Mouse (Mus musculus) small intestine, adult 2 months (tissue): Measurements from ENCODE around the gene Btrc. TPM values are rescaled to one million over a fixed set of nuclear protein-coding genes. Genes with fewer than 3 reads are reported as not detected.

Experiments used
- H3K27ac ChIP-seq: fragments of 200-500 bp; 2 replicates; pipeline ENCODE4 v1.5.1; 2012; ENCODE audit warnings: low read depth, low read length, control low read depth, inconsistent platforms; ENCODE audit not compliant: insufficient read depth
- H3K27me3 ChIP-seq: fragments of 200-500 bp; 2 replicates; pipeline ENCODE4 v1.6.1; 2012; ENCODE audit warnings: mild to moderate bottlenecking, moderate library complexity, low read length, inconsistent platforms; ENCODE audit not compliant: control insufficient read depth, insufficient read depth
- H3K36me3 ChIP-seq: fragments of 200-500 bp; 2 replicates; pipeline ENCODE4 v1.6.1; 2012; ENCODE audit warnings: mild to moderate bottlenecking, low read length, control low read depth, inconsistent platforms; ENCODE audit not compliant: control insufficient read depth, insufficient read depth
- H3K4me1 ChIP-seq: fragments of 200-500 bp; 2 replicates; pipeline ENCODE4 v1.6.1; 2012; ENCODE audit warnings: low read length, inconsistent platforms, mixed read lengths; ENCODE audit not compliant: control insufficient read depth, insufficient read depth, insufficient read length
- H3K4me3 ChIP-seq: fragments of 200-500 bp; 2 replicates; pipeline ENCODE4 v1.5.1; 2012; ENCODE audit warnings: low read depth, mild to moderate bottlenecking, control low read depth, inconsistent platforms, low read length, moderate library complexity
- CTCF ChIP-seq: fragments of 200-500 bp; IDR thresholded peaks from 2 replicates; pipeline ENCODE4 v1.5.1; 2012; ENCODE audit warnings: low read depth, mild to moderate bottlenecking, control low read depth, inconsistent platforms, low read length, moderate library complexity, mixed read lengths; ENCODE audit not compliant: insufficient replicate concordance, insufficient read length; ENCODE audit errors: extremely low read depth
- POLR2A ChIP-seq: fragments of 200-500 bp; IDR thresholded peaks from 2 replicates; pipeline ENCODE4 v1.6.1; 2012; ENCODE audit warnings: low read depth, mild to moderate bottlenecking, control low read depth, inconsistent platforms, low read length, moderate library complexity
- WGBS: fragments of 180-500 bp; shearing (Covaris S2); methylation state at CpG from one replicate; pipeline ENCODE4 v1.1.7; 2018; 5-methylcytosine and 5-hydroxymethylcytosine counted together
- polyA plus RNA-seq: library from polyadenylated mRNA; depleted of rRNA; stranded (reverse); fragments of >200 nt; gene quantifications from 2 replicates; pipeline ENCODE4 v1.2.3, GENCODE M21; 2012

The Btrc gene
- polyA plus RNA-seq, 1 experiment = 4.2 TPM

GRCm38 (mm10) chr19:45472691-45473520 is 109.4 kb downstream of the Btrc start:
- H3K27me3 ChIP-seq = no peaks in the 10 kb centered on the region
- H3K36me3 ChIP-seq = no peaks in the 10 kb centered on the region
- no peaks in the 10 kb centered on the region for H3K4me1 ChIP-seq
- 66% methylated on average over 11 of the region's 11 CpGs for WGBS
- TF ChIP-seq POLR2A (no peak), CTCF (no peak)
- H3K27ac ChIP-seq = no peak overlapping the region
- H3K4me3 ChIP-seq = no peak overlapping the region

GRCm38 (mm10) chr19:45474686-45475085 is 111.2 kb downstream of the Btrc start:
- Histone ChIP-seq H3K36me3 (no peaks in the 10 kb centered on the region), H3K27me3 (no peaks in the 10 kb centered on the region), H3K4me1 (no peaks in the 10 kb centered on the region), H3K27ac (no peak overlapping the region), H3K4me3 (no peak overlapping the region)
- 65% methylated on average over 4 of the region's 4 CpGs for whole genome bisulfite sequencing
- no peak for TF ChIP-seq CTCF
- TF ChIP-seq POLR2A = no peak

DNA sequence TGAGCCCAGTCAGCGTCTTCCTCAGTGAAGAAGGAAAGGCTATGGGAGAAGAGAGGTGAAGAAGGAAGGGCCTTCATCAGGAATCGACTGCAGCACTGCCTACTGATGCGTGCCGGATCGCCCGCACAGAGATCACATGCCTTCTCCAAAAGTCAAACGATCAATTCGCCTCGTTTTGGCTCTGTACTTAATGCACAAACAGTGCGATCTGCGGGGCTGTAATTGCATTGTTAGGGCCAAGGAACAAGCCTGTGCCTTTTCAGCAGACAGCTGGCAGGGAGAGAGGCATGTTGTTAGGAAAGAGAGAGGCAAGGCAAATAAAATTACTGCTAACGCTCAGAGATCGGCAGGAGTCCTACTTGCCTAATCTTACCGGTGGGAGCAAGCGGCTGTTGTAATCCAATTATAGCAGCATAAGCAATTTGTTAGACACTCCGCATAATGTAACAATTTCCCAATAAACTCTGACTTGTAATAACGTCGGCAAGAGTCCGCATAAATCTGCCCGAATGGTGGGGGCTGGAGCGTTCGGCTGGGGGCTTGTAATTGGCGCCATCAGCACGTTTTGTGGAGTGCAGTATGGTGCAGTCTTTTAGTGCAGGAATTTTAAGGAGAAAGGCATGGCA is 112.5 kb downstream of the Btrc start:
- Histone ChIP-seq H3K27ac (no peak overlapping the region), H3K4me1 (no peaks in the 10 kb centered on the region), H3K36me3 (no peaks in the 10 kb centered on the region), H3K4me3 (no peak overlapping the region), H3K27me3 (no peaks in the 10 kb centered on the region)
- WGBS = 74% methylated on average over 24 of the region's 24 CpGs
- TF ChIP-seq CTCF (no peak), POLR2A (no peak)

DNA sequence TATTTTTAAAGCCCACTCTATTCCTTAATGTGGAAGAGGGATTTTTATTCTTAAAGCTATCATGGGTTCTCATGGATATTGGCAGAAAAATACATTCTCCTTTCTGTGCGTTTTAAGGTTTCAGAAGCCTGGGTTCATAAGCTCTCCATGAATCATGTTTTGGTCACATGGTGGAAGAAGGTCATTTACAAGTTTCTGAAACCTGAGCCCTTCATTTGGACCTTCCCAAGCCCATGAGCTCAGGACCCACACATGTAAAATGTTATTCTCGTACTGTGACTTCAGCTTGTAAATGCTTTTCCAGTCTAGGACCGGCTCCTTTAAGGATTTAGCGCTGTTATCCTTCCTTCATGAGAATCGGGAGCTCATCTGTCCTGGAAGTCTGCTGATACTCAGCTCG is 116.0 kb downstream of the Btrc start:
- no peaks in the 10 kb centered on the region for H3K36me3 ChIP-seq
- H3K27ac ChIP-seq = no peak overlapping the region
- no peaks in the 10 kb centered on the region for H3K4me1 ChIP-seq
- no peaks in the 10 kb centered on the region for H3K27me3 ChIP-seq
- 93% methylated on average over 6 of the region's 6 CpGs for WGBS
- no peak overlapping the region for H3K4me3 ChIP-seq
- TF ChIP-seq CTCF (no peak), POLR2A (no peak)

DNA sequence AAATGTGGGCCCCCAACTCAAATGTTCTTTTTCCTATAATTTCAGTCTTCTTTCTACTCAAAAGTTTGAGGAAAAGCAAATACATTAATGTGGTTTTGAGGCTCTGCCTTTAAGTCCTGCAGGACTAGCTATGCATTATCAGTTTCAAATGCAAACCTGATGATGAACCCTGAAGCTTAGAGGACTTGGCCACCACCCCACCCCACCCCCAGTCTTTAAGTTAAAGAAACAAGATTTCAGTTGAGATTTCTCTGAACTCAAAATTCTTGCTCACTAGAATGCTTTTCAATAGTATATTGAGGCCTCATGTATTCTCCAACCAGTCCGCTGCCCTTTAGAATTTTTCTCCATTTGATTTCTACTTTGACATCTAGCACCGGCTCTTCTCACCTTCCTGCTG is 117.0 kb downstream of the Btrc start:
- no peak overlapping the region for H3K27ac ChIP-seq
- no peak overlapping the region for H3K4me3 ChIP-seq
- no peaks in the 10 kb centered on the region for H3K36me3 ChIP-seq
- H3K4me1 ChIP-seq = no peaks in the 10 kb centered on the region
- H3K27me3 ChIP-seq = no peaks in the 10 kb centered on the region
- TF ChIP-seq CTCF (no peak), POLR2A (no peak)
- WGBS = 89% methylated on average over 2 of the region's 2 CpGs

GRCm38 (mm10) chr19:45480951-45481350 is 117.4 kb downstream of the Btrc start:
- TF ChIP-seq POLR2A (no peak), CTCF (no peak)
- Histone ChIP-seq H3K27ac (no peak overlapping the region), H3K36me3 (no peaks in the 10 kb centered on the region), H3K27me3 (no peaks in the 10 kb centered on the region), H3K4me3 (no peak overlapping the region), H3K4me1 (no peaks in the 10 kb centered on the region)
- 86% methylated on average over 4 of the region's 4 CpGs for WGBS

DNA sequence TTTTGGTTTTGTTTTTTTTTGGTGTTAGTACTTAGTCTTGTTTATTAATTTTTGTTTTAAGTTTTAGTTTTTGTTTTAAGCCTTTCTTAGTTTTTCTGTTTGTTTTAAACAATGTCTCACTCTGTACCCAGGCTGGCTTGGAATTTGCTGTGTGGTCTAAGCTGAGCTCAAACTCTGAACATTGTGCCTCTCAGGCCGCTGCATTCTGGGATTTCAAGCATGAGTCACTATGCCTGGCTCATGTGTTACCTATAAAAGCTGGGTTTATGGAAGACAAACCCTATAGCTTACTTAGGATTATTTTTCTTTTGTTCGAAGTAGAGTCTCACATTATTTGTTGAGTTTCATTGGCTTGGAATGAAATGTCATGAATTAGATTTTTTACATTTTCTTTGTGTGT is 119.9 kb downstream of the Btrc start:
- Histone ChIP-seq H3K36me3 (no peaks in the 10 kb centered on the region), H3K27me3 (no peaks in the 10 kb centered on the region), H3K4me1 (no peaks in the 10 kb centered on the region), H3K27ac (no peak overlapping the region), H3K4me3 (no peak overlapping the region)
- no peak for TF ChIP-seq CTCF
- no peak for TF ChIP-seq POLR2A
- 86% methylated on average over 2 of the region's 2 CpGs for WGBS
